Mouse (Mus musculus) heart, embryonic 16.5 days (tissue): Measurements from ENCODE around the gene B3gnt7. TPM values are rescaled to one million over a fixed set of nuclear protein-coding genes. Genes with fewer than 3 reads are reported as not detected.

Source experiments
- ATAC-seq: fragments of 200-750 bp; cut with Nextera tagmentation; replicated peaks from 2 replicates; pipeline ENCODE4 v1.8.0; 2017; ENCODE audit warnings: moderate number of reproducible peaks; ENCODE audit not compliant: insufficient read depth, low FRiP score; ENCODE audit errors: extremely low read depth
- H3K27ac ChIP-seq: fragments of 300-500 bp; sonication (generic); 2 replicates; pipeline ENCODE4 v1.5.1; 2014; ENCODE audit warnings: mild to moderate bottlenecking, low read length, control low read depth, moderate library complexity
- H3K27me3 ChIP-seq: fragments of 300-500 bp; sonication (generic); 2 replicates; pipeline ENCODE4 v1.6.1; 2014; ENCODE audit warnings: low read length, mixed read lengths; ENCODE audit not compliant: control insufficient read depth, insufficient read depth
- H3K36me3 ChIP-seq: fragments of 300-500 bp; sonication (generic); 2 replicates; pipeline ENCODE4 v1.6.1; 2014; ENCODE audit not compliant: control insufficient read depth, insufficient read depth
- H3K4me1 ChIP-seq: fragments of 300-500 bp; sonication (generic); 2 replicates; pipeline ENCODE4 v1.6.1; 2014; ENCODE audit warnings: low read length, mixed read lengths; ENCODE audit not compliant: control insufficient read depth, insufficient read depth
- H3K4me2 ChIP-seq: fragments of 300-500 bp; sonication (generic); 2 replicates; pipeline ENCODE4 v1.6.1; 2014; ENCODE audit warnings: low read depth, mild to moderate bottlenecking, control low read depth, low read length
- H3K4me3 ChIP-seq: fragments of 300-500 bp; sonication (generic); 2 replicates; pipeline ENCODE4 v1.5.1; 2014; ENCODE audit warnings: mild to moderate bottlenecking, control low read depth, low read length
- H3K9ac ChIP-seq: fragments of 300-500 bp; sonication (generic); 2 replicates; pipeline ENCODE4 v1.6.1; 2014; ENCODE audit warnings: low read length, control low read depth
- H3K9me3 ChIP-seq: fragments of 300-500 bp; sonication (generic); replicated peaks from 2 replicates; pipeline ENCODE4 v1.6.1; 2016; ENCODE audit warnings: low read length; ENCODE audit not compliant: control insufficient read depth
- WGBS: fragments of 180-500 bp; shearing (Covaris S2); extraction: QIAGEN DNeasy Blood & Tissue Kit; methylation state at CpG from one replicate; pipeline ENCODE4 v1.1.7; 2014; 5-methylcytosine and 5-hydroxymethylcytosine counted together
- polyA plus RNA-seq: library from polyadenylated mRNA; unstranded; fragments of >200 nt; fragmentation: Nextera tagmentation; extraction: Ambion mirVana; gene quantifications from 2 replicates; pipeline ENCODE4 v1.2.1, GENCODE M21; 2015

The B3gnt7 gene
- polyA plus RNA-seq, 1 experiment from 2014 or later, result 1.6 TPM

GRCm38 (mm10) chr1:86294472-86294871 is 8.2 kb upstream of the B3gnt7 start:
- no peak for ATAC-seq

GRCm38 (mm10) chr1:86300093-86300492 is 2.5 kb upstream of the B3gnt7 start:
- H3K36me3 ChIP-seq, result no peaks in the 10 kb centered on the region
- 60% methylated on average over 2 of the region's 2 CpGs for WGBS
- no peak overlapping the region for H3K4me3 ChIP-seq
- ATAC-seq, result no peak
- H3K9ac ChIP-seq, result no peak overlapping the region
- no peak overlapping the region for H3K27ac ChIP-seq
- peaks cover 8% of the 10 kb centered on the region for H3K4me1 ChIP-seq
- H3K27me3 ChIP-seq, result peaks cover 39% of the 10 kb centered on the region
- no peak overlapping the region for H3K4me2 ChIP-seq
- no peaks in the 10 kb centered on the region for H3K9me3 ChIP-seq

More at GRCm38 (mm10) chr1:86294472-86294871, 8.2 kb upstream of the B3gnt7 start:
- H3K27ac ChIP-seq, result no peak overlapping the region
- H3K4me2 ChIP-seq, result no peak overlapping the region
- no peaks in the 10 kb centered on the region for H3K36me3 ChIP-seq
- H3K9ac ChIP-seq, result no peak overlapping the region
- 45% methylated on average over 4 of the region's 4 CpGs for WGBS
- no peaks in the 10 kb centered on the region for H3K27me3 ChIP-seq
- no peaks in the 10 kb centered on the region for H3K4me1 ChIP-seq
- no peak overlapping the region for H3K4me3 ChIP-seq
- H3K9me3 ChIP-seq, result no peaks in the 10 kb centered on the region

DNA sequence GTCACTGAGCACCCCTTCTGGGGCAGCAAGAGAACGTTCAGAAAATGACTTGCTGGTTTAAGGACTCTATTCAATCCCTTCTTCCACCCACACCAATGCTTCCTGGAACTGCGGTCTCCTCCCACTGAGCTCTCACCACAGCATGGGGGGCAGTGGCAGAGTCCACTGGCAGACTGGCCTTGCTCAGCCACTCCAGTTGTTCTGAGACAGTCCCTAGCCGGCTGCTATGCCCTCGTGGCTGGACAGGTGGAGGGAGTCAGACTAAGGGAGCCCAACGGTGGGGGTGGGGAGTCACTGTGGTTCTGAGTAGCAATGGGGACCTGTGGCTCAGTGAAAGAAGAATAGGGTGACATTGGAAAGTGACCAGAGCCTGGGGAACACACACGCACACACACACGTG is 1.9 kb upstream of the B3gnt7 start:
- ATAC-seq, result no peak
- Histone ChIP-seq H3K9me3 (no peaks in the 10 kb centered on the region), H3K27me3 (peaks cover 45% of the 10 kb centered on the region), H3K27ac (no peak overlapping the region), H3K9ac (no peak overlapping the region), H3K4me1 (peaks cover 8% of the 10 kb centered on the region), H3K36me3 (no peaks in the 10 kb centered on the region), H3K4me2 (no peak overlapping the region), H3K4me3 (no peak overlapping the region)
- 45% methylated on average over 7 of the region's 7 CpGs for WGBS

- no peaks in the 10 kb centered on the region for H3K36me3 ChIP-seq
- no peak overlapping the region for H3K4me3 ChIP-seq
- 50% methylated on average over 6 of the region's 6 CpGs for WGBS
- H3K4me1 ChIP-seq, result peaks cover 8% of the 10 kb centered on the region
- no peaks in the 10 kb centered on the region for H3K9me3 ChIP-seq
- no peak overlapping the region for H3K9ac ChIP-seq
- no peak overlapping the region for H3K27ac ChIP-seq
- no peak for ATAC-seq
- peaks cover 49% of the 10 kb centered on the region for H3K27me3 ChIP-seq
- H3K4me2 ChIP-seq, result no peak overlapping the region
Measured at GRCm38 (mm10) chr1:86301221-86302091, 1.2 kb upstream of the B3gnt7 start.

- H3K9ac ChIP-seq, result peak overlapping the region; percentile 67
- peak overlapping the region; percentile 65 for H3K4me3 ChIP-seq
- WGBS, result 1% methylated on average over 65 of the region's 65 CpGs
- H3K27ac ChIP-seq, result no peak overlapping the region
- peak; percentile 61; the same call in 1 of the 2 replicates for ATAC-seq
- H3K36me3 ChIP-seq, result no peaks in the 10 kb centered on the region
- H3K9me3 ChIP-seq, result no peaks in the 10 kb centered on the region
- peaks cover 49% of the 10 kb centered on the region for H3K27me3 ChIP-seq
- peaks cover 8% of the 10 kb centered on the region for H3K4me1 ChIP-seq
- peak overlapping the region; percentile 99 for H3K4me2 ChIP-seq
Measured at GRCm38 (mm10) chr1:86303063-86303872, 636 bp downstream of the B3gnt7 start.

DNA sequence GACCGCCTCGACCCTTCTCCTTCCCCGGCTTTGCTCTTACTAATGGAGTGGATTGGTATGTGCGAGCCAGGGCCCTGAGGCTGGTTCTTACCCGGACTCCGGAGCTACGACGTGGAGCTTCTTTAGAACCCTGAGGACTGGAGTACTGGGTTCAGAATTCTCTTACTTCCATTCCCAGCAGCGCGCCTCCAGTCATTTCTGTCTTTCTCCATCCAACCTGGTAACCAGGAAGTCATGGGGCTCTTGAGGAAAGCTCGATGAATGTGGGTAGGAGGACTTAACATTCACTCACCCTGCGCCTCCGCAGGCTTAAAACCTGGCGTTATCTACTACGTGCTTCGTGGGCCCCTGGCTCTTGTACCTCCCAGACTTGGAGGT is 1.2 kb downstream of the B3gnt7 start:
- H3K4me1 ChIP-seq, result peaks cover 8% of the 10 kb centered on the region
- peaks cover 49% of the 10 kb centered on the region for H3K27me3 ChIP-seq
- H3K9me3 ChIP-seq, result no peaks in the 10 kb centered on the region
- H3K27ac ChIP-seq, result no peak overlapping the region
- no peaks in the 10 kb centered on the region for H3K36me3 ChIP-seq
- peak overlapping the region; percentile 99 for H3K4me2 ChIP-seq
- no peak overlapping the region; the same call in 1 of the 2 replicates for H3K9ac ChIP-seq
- ATAC-seq, result no peak
- 3% methylated on average over 16 of the region's 16 CpGs for WGBS
- peak overlapping the region; percentile 65 for H3K4me3 ChIP-seq

DNA sequence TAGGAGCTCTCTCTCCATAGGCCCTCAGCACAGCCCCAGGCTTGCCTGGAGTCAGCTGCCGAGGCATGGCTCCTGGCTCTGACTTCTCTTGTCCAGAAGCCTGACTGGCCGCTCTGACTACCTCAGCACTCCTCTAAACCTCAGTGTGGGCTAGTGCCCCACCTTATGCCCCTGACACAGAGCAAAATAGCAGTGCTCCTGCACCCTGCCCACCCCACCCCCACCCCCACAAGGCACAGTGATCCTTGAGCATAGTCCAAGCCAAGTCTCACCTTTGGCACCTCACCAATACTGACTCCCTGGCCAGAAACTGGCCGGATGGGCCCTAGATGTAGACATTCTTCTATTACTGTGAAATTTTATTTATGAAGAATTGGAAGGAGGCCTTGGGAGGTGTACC is 4.1 kb downstream of the B3gnt7 start:
- Histone ChIP-seq H3K36me3 (no peaks in the 10 kb centered on the region), H3K4me2 (no peak overlapping the region), H3K9ac (no peak overlapping the region), H3K4me1 (peaks cover 8% of the 10 kb centered on the region), H3K4me3 (no peak overlapping the region), H3K9me3 (no peaks in the 10 kb centered on the region), H3K27ac (no peak overlapping the region), H3K27me3 (peaks cover 43% of the 10 kb centered on the region)
- WGBS, result 82% methylated on average over 3 of the region's 3 CpGs
- no peak for ATAC-seq

GRCm38 (mm10) chr1:86307177-86307762 is 4.6 kb downstream of the B3gnt7 start:
- peaks cover 37% of the 10 kb centered on the region for H3K27me3 ChIP-seq
- H3K27ac ChIP-seq, result no peak overlapping the region
- no peaks in the 10 kb centered on the region for H3K36me3 ChIP-seq
- H3K4me2 ChIP-seq, result no peak overlapping the region
- ATAC-seq, result no peak
- H3K4me1 ChIP-seq, result peaks cover 8% of the 10 kb centered on the region
- H3K9ac ChIP-seq, result no peak overlapping the region
- WGBS, result 81% methylated on average over 7 of the region's 7 CpGs
- no peak overlapping the region for H3K4me3 ChIP-seq
- H3K9me3 ChIP-seq, result no peaks in the 10 kb centered on the region
